Mouse (Mus musculus): Measurements from ENCODE around the gene Nol11.

GRCm38 (mm10) chr11:107159034-107159433 is 30.1 kb downstream of the Nol11 start:
- TF ChIP-seq POLR2A (IDR thresholded peaks at IDR 0.05; ENCODE audit: control insufficient read depth, extremely low read depth, insufficient read depth, low read length, poor library complexity) (no peak), CTCF (IDR thresholded peaks at IDR 0.05; ENCODE audit: borderline replicate concordance, control insufficient read depth, extremely low read depth, insufficient read depth, low read length, poor library complexity) (no peak)

Data from thymus, adult 2 months (tissue).